Mouse (Mus musculus) thymus, adult 2 months (tissue): ENCODE results near the gene Tmem132d. TPM values are rescaled to one million over a fixed set of nuclear protein-coding genes. Genes with fewer than 3 reads are reported as not detected.

Experiments
- DNase-seq: peaks from one replicate; pipeline ENCODE4 v3.0.0; 2021
- H3K27ac ChIP-seq: fragments of 200-500 bp; 2 replicates; pipeline ENCODE4 v1.5.1; 2012; ENCODE audit warnings: low read length, control low read depth; ENCODE audit not compliant: control insufficient read depth, insufficient read depth
- H3K27me3 ChIP-seq: fragments of 200-500 bp; 2 replicates; pipeline ENCODE4 v1.6.1; 2012; ENCODE audit warnings: mild to moderate bottlenecking, low read length, moderate library complexity, mixed read lengths; ENCODE audit not compliant: control insufficient read depth, insufficient read depth
- H3K36me3 ChIP-seq: fragments of 200-500 bp; 2 replicates; pipeline ENCODE4 v1.6.1; 2012; ENCODE audit warnings: mild to moderate bottlenecking, low read length, moderate library complexity; ENCODE audit not compliant: control insufficient read depth, insufficient read depth
- H3K4me1 ChIP-seq: fragments of 200-500 bp; replicated peaks from 2 replicates; pipeline ENCODE4 v1.6.1; 2012; ENCODE audit warnings: low read length; ENCODE audit not compliant: control insufficient read depth, insufficient read depth
- H3K4me3 ChIP-seq: fragments of 200-500 bp; 2 replicates; pipeline ENCODE4 v1.5.1; 2012; ENCODE audit warnings: mild to moderate bottlenecking, low read length, control low read depth, moderate library complexity; ENCODE audit not compliant: control insufficient read depth, insufficient read depth
- CTCF ChIP-seq: fragments of 200-500 bp; IDR thresholded peaks from 2 replicates; pipeline ENCODE4 v1.5.1; 2012; ENCODE audit warnings: mild to moderate bottlenecking, control low read depth, low read length, moderate library complexity, borderline replicate concordance; ENCODE audit not compliant: control insufficient read depth, poor library complexity, insufficient read depth; ENCODE audit errors: extremely low read depth
- POLR2A ChIP-seq: fragments of 200-500 bp; IDR thresholded peaks from 2 replicates; pipeline ENCODE4 v1.6.1; 2012; ENCODE audit warnings: mild to moderate bottlenecking, low read length, control low read depth, moderate library complexity; ENCODE audit not compliant: control insufficient read depth, poor library complexity, insufficient read depth; ENCODE audit errors: extremely low read depth
- WGBS: fragments of 180-500 bp; shearing (Covaris S2); methylation state at CpG from one replicate; pipeline ENCODE4 v1.1.7; 2018; 5-methylcytosine and 5-hydroxymethylcytosine counted together
- polyA plus RNA-seq: library from polyadenylated mRNA; depleted of rRNA; stranded (reverse); fragments of >200 nt; gene quantifications from 2 replicates; pipeline ENCODE4 v1.2.3, GENCODE M21; 2012

Tmem132d gene
- polyA plus RNA-seq, 1 experiment: 0.07 TPM

- Histone ChIP-seq H3K27me3 (no peaks in the 10 kb centered on the region), H3K27ac (no peak overlapping the region), H3K4me1 (no peaks in the 10 kb centered on the region), H3K4me3 (no peak overlapping the region), H3K36me3 (no peaks in the 10 kb centered on the region)
- 83% methylated on average over 11 of the region's 11 CpGs for WGBS
- no peak for DNase-seq
- TF ChIP-seq POLR2A: no peak
- TF ChIP-seq CTCF: no peak
Observed at GRCm38 (mm10) chr5:128418149-128418710, 14.6 kb downstream of the Tmem132d start.

- Histone ChIP-seq H3K4me3 (no peak overlapping the region), H3K4me1 (no peaks in the 10 kb centered on the region), H3K27me3 (no peaks in the 10 kb centered on the region), H3K27ac (no peak overlapping the region), H3K36me3 (no peaks in the 10 kb centered on the region)
- no peak for TF ChIP-seq CTCF
- no peak for TF ChIP-seq POLR2A
- 74% methylated on average over 8 of the region's 8 CpGs for WGBS
- no peak for DNase-seq
Observed at GRCm38 (mm10) chr5:128414056-128414455, 18.8 kb downstream of the Tmem132d start.

GRCm38 (mm10) chr5:128412306-128412705 lies 20.6 kb downstream of the Tmem132d start:
- H3K27ac ChIP-seq: no peak overlapping the region
- WGBS: 71% methylated on average over 6 of the region's 6 CpGs
- no peaks in the 10 kb centered on the region for H3K4me1 ChIP-seq
- H3K27me3 ChIP-seq: no peaks in the 10 kb centered on the region
- DNase-seq: no peak
- no peak overlapping the region for H3K4me3 ChIP-seq
- no peak for TF ChIP-seq CTCF
- TF ChIP-seq POLR2A: no peak
- no peaks in the 10 kb centered on the region for H3K36me3 ChIP-seq

GRCm38 (mm10) chr5:128407546-128407945 lies 25.3 kb downstream of the Tmem132d start:
- H3K4me3 ChIP-seq: no peak overlapping the region
- H3K27me3 ChIP-seq: no peaks in the 10 kb centered on the region
- H3K36me3 ChIP-seq: no peaks in the 10 kb centered on the region
- no peaks in the 10 kb centered on the region for H3K4me1 ChIP-seq
- H3K27ac ChIP-seq: no peak overlapping the region
- no peak for DNase-seq
- no peak for TF ChIP-seq POLR2A
- no peak for TF ChIP-seq CTCF
- 91% methylated on average over 9 of the region's 9 CpGs for WGBS

- no peaks in the 10 kb centered on the region for H3K27me3 ChIP-seq
- WGBS: 93% methylated on average over 8 of the region's 8 CpGs
- no peaks in the 10 kb centered on the region for H3K36me3 ChIP-seq
- H3K4me1 ChIP-seq: no peaks in the 10 kb centered on the region
- H3K27ac ChIP-seq: no peak overlapping the region
- DNase-seq: no peak
- no peak overlapping the region for H3K4me3 ChIP-seq
- TF ChIP-seq POLR2A (no peak), CTCF (no peak)
Observed at GRCm38 (mm10) chr5:128405071-128405470, 27.8 kb downstream of the Tmem132d start.

GRCm38 (mm10) chr5:128404223-128404622 lies 28.7 kb downstream of the Tmem132d start:
- TF ChIP-seq CTCF (no peak), POLR2A (no peak)
- DNase-seq: no peak
- no peaks in the 10 kb centered on the region for H3K27me3 ChIP-seq
- no peak overlapping the region for H3K4me3 ChIP-seq
- H3K4me1 ChIP-seq: no peaks in the 10 kb centered on the region
- 91% methylated on average over 3 of the region's 3 CpGs for WGBS
- no peaks in the 10 kb centered on the region for H3K36me3 ChIP-seq
- no peak overlapping the region for H3K27ac ChIP-seq

- no peaks in the 10 kb centered on the region for H3K4me1 ChIP-seq
- no peak overlapping the region for H3K4me3 ChIP-seq
- 81% methylated on average over 3 of the region's 3 CpGs for WGBS
- TF ChIP-seq POLR2A: no peak
- TF ChIP-seq CTCF: no peak
- H3K27me3 ChIP-seq: no peaks in the 10 kb centered on the region
- DNase-seq: no peak
- H3K36me3 ChIP-seq: no peaks in the 10 kb centered on the region
- H3K27ac ChIP-seq: no peak overlapping the region
Observed at GRCm38 (mm10) chr5:128392372-128392771, 40.5 kb downstream of the Tmem132d start.
